Mouse (Mus musculus) forebrain, embryonic 16.5 days (tissue): ENCODE measurements around the gene Pml. TPM values are rescaled to one million over a fixed set of nuclear protein-coding genes. Genes with fewer than 3 reads are reported as not detected.

Experiments used
- ATAC-seq: fragments of 200-750 bp; cut with Nextera tagmentation; 2 replicates; pipeline ENCODE4 v1.8.0; 2017; ENCODE audit warnings: mild to moderate bottlenecking, moderate library complexity
- H3K27ac ChIP-seq: fragments of 300-500 bp; sonication (generic); 2 replicates; pipeline ENCODE4 v1.5.1; 2014; ENCODE audit warnings: low read length, control low read depth
- H3K27me3 ChIP-seq: fragments of 300-500 bp; sonication (generic); replicated peaks from 2 replicates; pipeline ENCODE4 v1.6.1; 2014; ENCODE audit warnings: low read length; ENCODE audit not compliant: control insufficient read depth, insufficient read depth
- H3K36me3 ChIP-seq: fragments of 300-500 bp; sonication (generic); 2 replicates; pipeline ENCODE4 v1.6.1; 2014; ENCODE audit not compliant: control insufficient read depth, insufficient read depth
- H3K4me1 ChIP-seq: fragments of 300-500 bp; sonication (generic); replicated peaks from 2 replicates; pipeline ENCODE4 v1.6.1; 2014; ENCODE audit warnings: low read length; ENCODE audit not compliant: control insufficient read depth, insufficient read depth
- H3K4me2 ChIP-seq: fragments of 300-500 bp; sonication (generic); 2 replicates; pipeline ENCODE4 v1.6.1; 2014; ENCODE audit warnings: mild to moderate bottlenecking, low read length, control low read depth
- H3K4me3 ChIP-seq: fragments of 300-500 bp; sonication (generic); replicated peaks from 2 replicates; pipeline ENCODE4 v1.5.1; 2014; ENCODE audit warnings: mild to moderate bottlenecking, low read length, control low read depth
- H3K9ac ChIP-seq: fragments of 300-500 bp; sonication (generic); replicated peaks from 2 replicates; pipeline ENCODE4 v1.6.1; 2014; ENCODE audit warnings: low read depth, low read length, control low read depth
- H3K9me3 ChIP-seq: fragments of 300-500 bp; sonication (generic); 2 replicates; pipeline ENCODE4 v1.6.1; 2016; ENCODE audit warnings: low read length; ENCODE audit not compliant: control insufficient read depth
- WGBS: fragments of 180-500 bp; shearing (Covaris S2); extraction: QIAGEN DNeasy Blood & Tissue Kit; methylation state at CpG from one replicate; pipeline ENCODE4 v1.1.7; 2014; 5-methylcytosine and 5-hydroxymethylcytosine counted together
- polyA plus RNA-seq: library from polyadenylated mRNA; unstranded; fragments of >200 nt; fragmentation: Nextera tagmentation; extraction: Ambion mirVana; gene quantifications from 2 replicates; pipeline ENCODE4 v1.2.1, GENCODE M21; 2015

The Pml gene
- polyA plus RNA-seq, 1 experiment from 2014 or later: 7.4 TPM

DNA sequence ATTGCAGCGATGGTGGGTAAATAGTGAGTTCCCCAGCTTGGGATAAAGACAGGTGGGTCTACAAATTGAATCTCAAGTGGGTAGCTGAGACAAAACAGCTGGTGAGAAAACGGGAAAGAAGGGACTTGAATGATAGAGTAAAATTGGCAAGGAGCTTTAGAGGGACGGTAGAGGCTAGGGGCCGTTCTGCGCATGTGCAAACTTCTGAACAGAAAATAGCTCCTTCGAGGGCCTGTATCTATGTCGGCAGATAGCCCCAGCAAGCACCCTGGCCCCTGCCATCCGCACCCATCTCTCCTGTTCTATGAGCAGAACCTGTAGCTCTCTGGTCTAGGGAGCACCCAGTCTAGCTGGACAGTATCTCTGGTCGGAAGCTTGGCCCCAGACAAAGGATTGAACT is 55.4 kb downstream of the Pml start:
- H3K4me2 ChIP-seq: no peak overlapping the region

DNA sequence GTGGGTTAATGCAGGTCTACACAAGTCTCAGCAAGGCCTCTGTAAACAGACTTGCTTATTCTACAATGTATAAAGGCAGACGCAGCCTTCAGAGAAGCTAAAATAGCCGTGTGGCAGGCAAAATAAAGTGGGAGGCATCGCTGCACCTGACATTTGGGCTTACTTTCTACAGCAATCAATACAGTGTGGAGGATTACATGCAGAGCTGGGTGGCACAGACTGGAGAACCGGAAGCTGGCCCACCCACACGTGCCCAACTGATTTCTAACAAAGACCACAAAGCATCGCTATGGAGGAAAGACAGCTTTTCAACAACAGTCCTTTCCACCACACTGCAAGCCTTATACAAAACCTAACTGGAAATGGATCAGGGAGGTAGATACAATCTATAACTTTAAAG is 65.1 kb downstream of the Pml start:
- no peaks in the 10 kb centered on the region for H3K36me3 ChIP-seq
- H3K27ac ChIP-seq: no peak overlapping the region
- no peaks in the 10 kb centered on the region for H3K9me3 ChIP-seq
- no peak overlapping the region for H3K4me3 ChIP-seq
- no peak for ATAC-seq
- no peaks in the 10 kb centered on the region for H3K27me3 ChIP-seq
- H3K9ac ChIP-seq: no peak overlapping the region
- H3K4me1 ChIP-seq: peaks cover 4% of the 10 kb centered on the region
- WGBS: 50% methylated on average over 6 of the region's 6 CpGs
- H3K4me2 ChIP-seq: no peak overlapping the region

More for the DNA sequence above, 55.4 kb downstream of the Pml start:
- Histone ChIP-seq H3K9me3 (no peaks in the 10 kb centered on the region), H3K27ac (peak overlapping the region; percentile 3; the same call in 1 of the 2 replicates), H3K36me3 (no peaks in the 10 kb centered on the region; the same call in 1 of the 2 replicates), H3K4me1 (peaks cover 42% of the 10 kb centered on the region), H3K9ac (no peak overlapping the region), H3K27me3 (peaks cover 13% of the 10 kb centered on the region; the same call in 1 of the 2 replicates), H3K4me3 (no peak overlapping the region)
- ATAC-seq: no peak
- 60% methylated on average over 9 of the region's 9 CpGs for WGBS

DNA sequence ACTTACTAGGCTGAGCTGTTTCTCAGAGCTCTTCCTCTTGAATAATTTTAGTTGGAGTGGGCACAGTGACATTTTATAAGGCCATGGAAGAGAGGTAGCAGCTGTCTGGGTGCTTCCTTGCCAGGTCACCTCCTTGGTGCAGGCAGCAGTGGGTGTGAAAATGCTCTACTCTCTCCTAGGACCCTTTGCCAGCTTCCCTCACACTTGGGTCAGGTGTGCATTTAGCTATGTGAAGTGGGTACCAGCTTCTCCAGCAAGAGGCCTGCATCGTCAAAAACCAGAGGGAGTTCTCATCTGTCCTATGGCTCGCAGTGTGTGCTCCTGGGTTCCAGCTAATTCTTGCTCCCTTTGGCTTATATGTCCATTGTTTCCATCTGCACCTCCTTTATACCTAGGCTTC is 70.2 kb downstream of the Pml start:
- Histone ChIP-seq H3K9ac (no peak overlapping the region), H3K4me2 (no peak overlapping the region), H3K4me1 (peaks cover 19% of the 10 kb centered on the region), H3K9me3 (no peaks in the 10 kb centered on the region), H3K4me3 (no peak overlapping the region), H3K36me3 (no peaks in the 10 kb centered on the region), H3K27me3 (no peaks in the 10 kb centered on the region), H3K27ac (no peak overlapping the region)
- WGBS: 84% methylated on average over 2 of the region's 2 CpGs
- ATAC-seq: no peak

DNA sequence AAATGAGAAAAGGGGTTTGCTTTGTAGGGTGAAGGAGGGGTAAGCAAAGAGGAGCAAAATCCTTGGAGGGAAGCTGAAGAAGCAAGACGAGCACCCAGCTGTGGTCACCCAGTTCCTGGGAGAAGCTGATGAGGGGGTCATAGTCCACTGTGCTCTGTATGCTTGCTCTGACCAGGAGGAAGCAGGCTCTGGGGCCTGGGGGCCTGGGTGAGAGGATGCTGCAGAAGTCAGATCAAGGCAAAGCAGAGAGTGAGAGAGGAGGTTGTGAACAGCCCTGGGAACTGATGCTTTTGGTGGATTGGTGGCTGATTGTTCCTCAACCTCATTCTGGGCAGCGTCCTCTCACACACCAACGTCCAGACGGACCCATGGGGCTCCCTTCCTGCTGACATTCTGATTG is 72.4 kb downstream of the Pml start:
- Histone ChIP-seq H3K36me3 (no peaks in the 10 kb centered on the region), H3K27me3 (no peaks in the 10 kb centered on the region), H3K9me3 (no peaks in the 10 kb centered on the region), H3K9ac (no peak overlapping the region), H3K27ac (peak overlapping the region; percentile 62), H3K4me2 (no peak overlapping the region), H3K4me1 (peaks cover 19% of the 10 kb centered on the region), H3K4me3 (no peak overlapping the region)
- WGBS: 60% methylated on average over 4 of the region's 4 CpGs
- ATAC-seq: no peak

DNA sequence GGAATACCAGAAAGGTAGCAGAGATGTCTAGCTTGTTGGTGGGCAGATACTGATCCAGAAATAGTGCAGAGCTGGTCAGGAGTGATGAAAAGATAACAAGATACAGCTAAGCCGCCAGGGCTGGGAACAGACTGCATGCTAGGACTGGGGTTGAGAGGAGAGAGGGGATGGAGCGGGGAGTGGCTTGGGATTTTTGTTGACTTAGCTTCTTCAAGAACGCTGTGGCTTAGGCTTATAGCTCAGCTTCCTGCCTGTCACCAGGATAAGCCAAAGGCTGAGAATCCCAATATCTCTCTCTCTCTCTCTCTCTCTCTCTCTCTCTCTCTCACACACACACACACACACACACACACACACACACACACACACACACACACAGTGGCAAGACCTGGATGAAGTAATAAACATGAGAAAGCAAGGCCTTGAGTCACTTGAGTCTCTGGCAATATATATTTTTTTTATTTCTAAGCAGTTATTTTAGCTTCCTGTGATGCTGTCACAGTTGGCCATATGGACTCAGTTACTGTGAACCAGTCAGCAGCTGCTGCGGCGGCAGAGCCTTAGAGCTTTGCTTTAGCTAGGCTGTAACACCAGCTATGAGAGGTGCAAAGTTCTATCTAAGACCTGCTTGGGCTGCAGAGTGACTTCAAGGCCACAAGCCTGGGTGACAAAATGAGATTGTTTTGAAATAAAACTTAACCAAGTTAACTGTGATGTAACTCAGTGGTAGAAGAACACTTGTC is 73.7 kb downstream of the Pml start:
- Histone ChIP-seq H3K4me2 (no peak overlapping the region), H3K9ac (no peak overlapping the region), H3K27ac (peak overlapping the region; percentile 81), H3K36me3 (no peaks in the 10 kb centered on the region), H3K9me3 (no peaks in the 10 kb centered on the region), H3K4me3 (no peak overlapping the region), H3K4me1 (peaks cover 19% of the 10 kb centered on the region), H3K27me3 (no peaks in the 10 kb centered on the region)
- peak; percentile 59; the same call in 1 of the 2 replicates for ATAC-seq
- WGBS: 37% methylated on average over 5 of the region's 5 CpGs

DNA sequence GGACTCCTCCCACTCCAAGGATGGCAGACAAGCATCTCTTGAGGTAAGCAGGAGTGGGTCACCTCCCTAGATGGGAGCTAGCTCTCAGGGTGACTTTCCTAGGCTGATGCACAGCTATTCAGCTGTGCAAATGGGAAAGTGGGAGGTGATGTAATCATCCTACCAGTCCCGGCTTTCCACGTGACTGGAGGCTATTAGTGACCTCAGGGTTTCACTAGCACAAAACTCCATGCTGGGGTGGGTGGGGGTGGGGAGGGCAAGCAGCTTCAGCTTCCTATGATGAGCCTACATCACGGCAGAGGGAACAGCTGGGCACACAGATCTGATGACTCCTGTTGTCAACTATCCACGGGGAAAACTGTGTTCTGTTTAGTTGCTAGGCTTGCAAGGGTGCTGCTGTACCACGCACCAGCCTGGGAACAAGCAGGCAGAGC is 74.8 kb downstream of the Pml start:
- peak; percentile 26; the same call in 1 of the 2 replicates for ATAC-seq
- Histone ChIP-seq H3K4me1 (peaks cover 16% of the 10 kb centered on the region), H3K9ac (no peak overlapping the region), H3K27me3 (no peaks in the 10 kb centered on the region), H3K4me2 (no peak overlapping the region), H3K4me3 (no peak overlapping the region), H3K36me3 (no peaks in the 10 kb centered on the region), H3K27ac (no peak overlapping the region), H3K9me3 (no peaks in the 10 kb centered on the region)
- WGBS: 23% methylated on average over 5 of the region's 5 CpGs

DNA sequence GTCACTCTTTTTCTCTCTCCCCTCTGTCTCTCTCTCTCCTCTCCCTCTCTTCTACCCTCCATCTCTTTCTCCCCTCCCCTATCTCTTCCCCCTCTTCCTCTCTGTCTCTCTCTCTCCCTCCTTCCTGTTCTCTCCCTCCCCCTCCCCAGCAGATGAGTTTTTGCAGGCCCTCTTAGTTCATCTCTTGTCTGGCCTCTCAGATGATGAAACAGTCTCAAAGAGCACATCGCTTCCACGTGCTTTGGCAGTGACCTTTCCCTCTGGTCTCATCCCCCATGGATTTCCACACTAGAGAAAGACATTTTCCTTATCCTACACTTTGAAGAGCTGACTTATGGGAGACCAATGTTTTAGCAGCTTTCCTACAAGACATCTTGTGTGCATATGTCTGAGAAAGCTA is 76.7 kb downstream of the Pml start:
- 81% methylated on average over 2 of the region's 2 CpGs for WGBS
- Histone ChIP-seq H3K36me3 (no peaks in the 10 kb centered on the region), H3K4me1 (peaks cover 25% of the 10 kb centered on the region), H3K9me3 (no peaks in the 10 kb centered on the region), H3K4me3 (no peak overlapping the region), H3K4me2 (no peak overlapping the region), H3K9ac (no peak overlapping the region), H3K27ac (no peak overlapping the region), H3K27me3 (no peaks in the 10 kb centered on the region)
- ATAC-seq: no peak

DNA sequence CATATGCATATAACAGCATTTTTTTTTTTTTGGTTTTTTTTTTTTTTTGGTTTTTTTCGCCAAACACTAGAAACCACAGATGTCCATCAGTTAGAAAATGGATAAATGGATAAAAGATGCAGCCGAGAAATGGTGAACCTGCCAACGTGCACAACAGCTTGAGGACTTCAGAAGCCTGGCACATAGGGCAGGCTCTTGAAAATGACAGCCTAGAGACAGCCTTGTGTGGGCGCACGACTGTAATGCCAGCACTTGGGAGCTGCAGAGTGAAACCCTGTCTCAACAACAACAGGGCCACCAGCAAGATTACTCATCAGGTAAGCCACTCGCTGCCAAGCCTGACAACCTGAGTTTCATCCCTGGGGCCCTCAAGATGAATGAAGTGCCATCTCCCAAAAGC is 80.2 kb downstream of the Pml start:
- WGBS: 56% methylated on average over 6 of the region's 6 CpGs
- H3K4me2 ChIP-seq: no peak overlapping the region
- H3K36me3 ChIP-seq: no peaks in the 10 kb centered on the region
- no peaks in the 10 kb centered on the region for H3K9me3 ChIP-seq
- peaks cover 10% of the 10 kb centered on the region for H3K4me1 ChIP-seq
- no peak overlapping the region for H3K9ac ChIP-seq
- H3K4me3 ChIP-seq: no peak overlapping the region
- no peaks in the 10 kb centered on the region for H3K27me3 ChIP-seq
- ATAC-seq: no peak
- H3K27ac ChIP-seq: peak overlapping the region; percentile 37; the same call in 1 of the 2 replicates

DNA sequence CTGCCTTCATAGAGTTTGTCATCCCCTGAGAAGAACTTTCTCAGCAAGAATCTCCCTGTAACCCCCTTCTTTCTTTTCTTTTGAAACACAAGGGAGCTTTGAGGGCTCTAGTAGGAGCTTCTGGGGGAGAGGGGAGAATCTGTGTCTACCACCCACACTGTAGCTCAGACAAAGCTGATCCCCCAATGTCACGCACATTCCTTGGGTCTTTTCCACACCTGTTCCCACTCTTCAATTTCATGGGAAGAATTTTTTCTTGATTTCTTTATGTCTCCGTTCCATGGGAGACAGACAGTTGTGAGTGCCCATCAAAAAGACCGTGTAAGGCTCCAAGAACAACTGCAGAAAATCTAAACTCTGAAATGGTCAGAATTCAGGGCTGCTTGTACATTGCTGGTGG is 80.7 kb downstream of the Pml start:
- ATAC-seq: no peak

More for the DNA sequence above, 80.7 kb downstream of the Pml start:
- H3K9ac ChIP-seq: no peak overlapping the region
- H3K27ac ChIP-seq: peak overlapping the region; percentile 24; the same call in 1 of the 2 replicates
- H3K4me1 ChIP-seq: peaks cover 10% of the 10 kb centered on the region
- H3K36me3 ChIP-seq: no peaks in the 10 kb centered on the region
- H3K4me2 ChIP-seq: no peak overlapping the region
- H3K4me3 ChIP-seq: no peak overlapping the region
- H3K27me3 ChIP-seq: no peaks in the 10 kb centered on the region
- no peaks in the 10 kb centered on the region for H3K9me3 ChIP-seq
- 65% methylated on average over 3 of the region's 3 CpGs for WGBS
